Mouse (Mus musculus): Measurements from ENCODE around the gene Lrrc19.

DNA sequence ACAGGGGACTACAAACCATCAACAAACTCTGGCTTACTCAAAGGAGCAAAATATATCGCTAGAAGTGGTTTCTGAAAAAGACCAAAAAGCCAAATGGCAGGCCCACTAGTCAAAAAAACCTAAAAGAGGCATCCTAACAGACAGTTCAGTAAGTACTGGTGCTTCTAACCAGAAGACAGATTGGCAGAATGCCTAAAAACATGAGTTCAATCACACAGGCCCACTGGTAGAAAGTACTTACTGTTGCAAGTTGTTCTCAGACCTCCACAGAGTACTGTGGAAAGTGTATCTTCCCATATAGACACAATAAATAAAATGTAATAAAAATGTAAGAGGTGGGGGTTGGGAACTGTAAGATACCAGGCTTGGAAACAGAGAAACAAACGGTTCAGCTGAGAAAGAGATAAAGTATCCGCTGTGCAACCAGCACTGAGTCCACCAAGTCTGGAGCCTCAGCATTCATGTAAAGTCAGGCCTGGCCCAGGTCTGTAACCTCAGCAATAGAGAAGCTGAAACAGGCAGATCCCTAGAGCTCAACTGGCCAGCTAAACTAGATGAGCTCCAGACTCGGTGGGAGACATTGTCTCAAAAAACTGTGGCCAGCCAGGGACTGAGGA, 58.1 kb downstream of the Lrrc19 start:
- TF ChIP-seq CTCF (IDR thresholded peaks at IDR 0.05; ENCODE audit: extremely low read depth, insufficient read depth, low read length) (no peak), POLR2A (IDR thresholded peaks at IDR 0.05; ENCODE audit: extremely low read depth, insufficient read depth, low read length) (no peak)
